Mouse (Mus musculus) heart, adult 8-10 months (tissue): ENCODE results near the gene Pla1a. TPM values are rescaled to one million over a fixed set of nuclear protein-coding genes. Genes with fewer than 3 reads are reported as not detected.
"Not testable (repeated sequence)": the region's sequence is repeated elsewhere in the genome, so short reads cannot be mapped to it uniquely, and the experiment has no call there.

Source experiments
- DNase-seq: peaks from one replicate; pipeline ENCODE4 v3.0.0; 2022; ENCODE audit warnings: low spot score
- total RNA-seq, 4 experiments: library from RNA; stranded (reverse); gene quantifications; 2 replicates each; pipeline ENCODE4 v1.2.4; 2022

Pla1a gene
- total RNA-seq, 4 experiments from 2014 or later = 5.9 to 12.0 (median 10.6) TPM

DNA sequence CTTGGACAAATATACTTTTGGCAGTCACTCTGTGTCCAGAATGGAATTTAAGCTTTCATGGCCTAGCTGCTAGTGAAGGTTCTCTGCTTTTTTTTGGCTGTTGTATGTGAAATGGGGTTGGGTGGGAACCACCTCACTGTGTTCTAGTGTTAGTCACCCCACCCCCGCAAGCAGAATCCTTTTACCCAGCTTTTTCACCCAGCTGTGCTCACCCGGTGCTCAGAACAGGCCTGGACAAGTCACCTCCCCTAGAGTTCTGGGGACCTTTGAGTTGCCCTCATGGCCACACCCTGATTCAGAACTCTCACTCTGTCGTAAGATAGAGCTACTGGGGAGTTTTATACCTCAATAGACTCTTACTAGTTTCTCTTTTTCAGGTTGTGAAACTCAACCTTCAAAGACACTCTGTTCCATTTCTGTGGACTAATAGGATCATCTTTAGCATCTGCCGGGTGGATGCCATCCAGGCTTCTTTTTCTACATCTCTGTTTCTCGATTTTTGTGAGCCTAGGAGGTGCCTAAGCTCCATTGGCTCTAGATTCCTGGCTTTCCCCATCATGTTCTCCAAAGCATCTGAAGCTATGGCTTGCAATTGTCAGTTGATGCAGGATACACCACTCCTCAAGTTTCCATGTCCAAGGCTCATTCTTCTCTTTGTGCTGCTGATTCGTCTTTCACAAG is 25.8 kb upstream of the Pla1a start:
- peak; percentile 12 for DNase-seq

DNA sequence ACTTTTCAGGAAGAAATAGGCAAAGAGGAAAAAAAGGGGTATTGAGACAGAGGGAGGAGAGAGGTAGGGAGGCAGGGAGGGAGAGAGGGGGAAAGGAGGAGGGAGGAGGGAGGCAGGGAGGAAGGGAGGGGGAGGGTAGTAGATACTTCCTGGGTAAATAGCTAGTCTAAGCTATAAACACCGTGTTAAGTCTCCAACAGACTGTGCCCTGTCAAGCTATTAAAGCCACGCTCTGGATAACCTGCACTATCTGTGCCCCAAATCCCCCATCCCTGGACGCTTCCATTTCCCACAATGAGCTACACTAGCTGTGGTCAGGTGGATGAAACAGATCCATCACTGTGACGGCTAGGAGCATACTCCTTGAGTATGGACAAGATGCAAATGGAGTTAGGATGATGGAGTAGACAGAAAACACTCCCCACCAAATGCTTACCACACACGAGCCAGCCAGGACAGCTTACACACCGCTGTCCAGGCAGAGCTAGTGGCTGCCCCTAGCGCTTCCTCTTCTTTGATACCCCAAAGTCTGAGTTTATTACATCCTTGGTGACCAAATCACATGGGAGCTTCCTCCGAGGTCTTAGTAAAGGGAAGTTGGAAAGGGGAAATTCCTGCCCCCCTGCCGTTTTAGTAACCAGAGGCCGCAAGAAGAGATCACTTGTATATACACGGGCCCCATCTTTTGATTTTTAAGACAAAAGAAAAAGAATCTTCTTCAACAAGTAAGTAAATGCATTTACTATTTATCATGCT is 24.0 kb upstream of the Pla1a start:
- no peak for DNase-seq

- no peak for DNase-seq
Observed at GRCm38 (mm10) chr16:38455511-38456418, 22.8 kb upstream of the Pla1a start, which contains the start of gene Cd80. Gene Cd80 (plus strand): TSS chr16:38455561.

DNA sequence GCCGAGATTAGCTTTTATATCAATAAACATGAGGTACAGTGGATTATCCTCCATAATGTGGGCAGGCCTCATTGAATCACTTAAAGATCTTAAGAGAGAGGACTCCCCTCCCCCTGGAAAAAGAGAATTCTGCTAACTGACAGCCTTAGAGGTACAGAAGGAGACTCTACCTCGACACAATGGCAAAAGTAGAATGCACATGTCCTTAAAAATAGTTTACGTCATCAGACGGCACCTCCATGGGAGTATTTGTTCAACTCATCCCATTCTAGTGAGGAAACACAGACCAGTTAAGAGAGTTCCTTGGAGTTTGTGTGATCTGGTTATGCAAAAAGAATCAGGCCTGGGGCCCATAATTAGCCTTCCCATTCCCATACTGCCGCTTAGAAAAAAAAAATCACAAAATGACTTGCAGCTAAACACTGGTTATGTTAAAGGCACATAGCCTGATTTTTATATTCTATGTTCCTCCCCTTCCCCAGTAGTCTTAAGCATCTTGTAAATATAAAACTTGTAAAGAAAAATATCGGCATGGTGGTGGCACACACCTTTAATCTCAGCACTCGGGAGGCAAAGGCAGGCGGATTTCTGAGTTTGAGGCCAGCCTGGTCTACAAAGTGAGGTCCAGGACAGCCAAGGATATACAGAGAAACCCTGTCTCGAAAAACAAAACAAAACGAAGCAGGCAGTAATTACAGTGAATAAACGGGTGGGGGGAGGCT is 21.7 kb upstream of the Pla1a start:
- DNase-seq = no peak

DNA sequence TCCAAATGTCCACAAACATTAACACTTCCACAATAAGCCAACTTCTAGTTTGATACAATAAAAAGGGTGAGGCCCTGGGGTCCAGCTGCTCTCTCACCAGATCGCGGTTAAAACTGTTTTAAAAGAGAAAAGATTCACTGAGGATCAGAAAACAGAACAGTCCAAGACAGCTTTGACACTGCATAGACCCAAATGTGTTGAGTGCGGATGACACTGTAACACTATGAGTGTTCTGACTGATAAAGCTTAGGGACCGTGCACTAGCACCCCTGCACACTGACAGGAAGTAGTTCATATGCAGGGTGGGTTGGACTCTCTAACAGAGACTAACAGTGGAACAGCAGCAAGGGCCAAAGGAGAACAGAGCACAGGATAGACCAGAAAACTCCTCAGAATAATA is 21.0 kb upstream of the Pla1a start:
- DNase-seq = no peak

DNA sequence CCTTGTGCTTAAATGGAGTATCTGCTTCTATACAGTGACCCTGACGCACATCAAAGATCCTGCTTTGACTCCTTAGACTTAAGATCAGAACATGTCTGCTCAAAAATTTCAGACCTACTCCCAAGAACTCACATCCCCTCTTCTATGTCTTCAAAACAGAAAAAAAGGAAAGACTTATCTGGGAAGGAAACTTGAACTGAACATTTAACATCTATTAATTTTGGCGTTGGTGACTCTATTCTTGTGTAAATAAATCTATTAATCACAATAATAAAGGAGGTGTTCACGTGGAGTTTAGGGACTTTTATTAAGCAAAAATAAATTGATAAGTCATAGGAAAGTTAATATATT is 20.2 kb upstream of the Pla1a start:
- no peak for DNase-seq

DNA sequence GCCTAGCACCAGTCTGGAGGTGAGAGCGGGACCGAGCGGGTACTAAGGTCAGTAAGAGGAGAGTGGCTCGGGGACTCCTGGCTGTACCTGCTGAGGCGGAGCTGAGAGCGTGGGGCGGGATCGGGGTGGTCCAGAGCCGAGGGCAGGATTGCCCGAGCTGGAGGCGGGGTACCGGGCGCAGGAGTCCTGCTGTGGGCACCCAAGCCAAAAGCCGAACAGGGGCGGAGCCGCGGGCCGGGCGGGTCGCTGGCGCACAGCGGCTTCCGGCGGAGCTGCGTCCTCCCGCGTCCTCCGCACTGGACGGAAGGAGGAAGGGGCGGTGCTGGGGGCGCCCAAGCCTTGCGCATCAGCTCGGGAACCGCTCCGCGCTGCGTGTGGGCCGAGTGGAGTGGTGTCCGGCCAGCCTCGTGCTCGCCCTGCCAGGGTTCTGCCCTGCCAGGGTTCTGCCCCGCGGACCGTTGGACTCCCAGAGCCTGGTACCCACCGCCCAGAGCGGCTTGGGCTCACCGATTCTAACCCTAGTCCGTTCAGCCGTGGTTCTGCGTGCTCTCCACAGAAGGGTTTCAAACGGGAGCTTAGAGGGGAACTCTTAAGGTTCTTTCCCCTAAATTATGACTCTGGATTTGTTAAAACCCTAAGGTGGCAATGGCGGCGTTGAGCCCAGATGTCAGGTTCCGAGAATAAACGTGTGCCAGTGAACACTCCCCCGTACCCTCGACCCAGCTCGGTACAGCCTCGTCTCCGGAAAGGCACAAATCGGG is 19.7 kb upstream of the Pla1a start, which contains the start of gene Adprh:
Adprh (minus strand) TSS at position 262 of the 761 bp plus-strand sequence.
- DNase-seq = peak; percentile 92

DNA sequence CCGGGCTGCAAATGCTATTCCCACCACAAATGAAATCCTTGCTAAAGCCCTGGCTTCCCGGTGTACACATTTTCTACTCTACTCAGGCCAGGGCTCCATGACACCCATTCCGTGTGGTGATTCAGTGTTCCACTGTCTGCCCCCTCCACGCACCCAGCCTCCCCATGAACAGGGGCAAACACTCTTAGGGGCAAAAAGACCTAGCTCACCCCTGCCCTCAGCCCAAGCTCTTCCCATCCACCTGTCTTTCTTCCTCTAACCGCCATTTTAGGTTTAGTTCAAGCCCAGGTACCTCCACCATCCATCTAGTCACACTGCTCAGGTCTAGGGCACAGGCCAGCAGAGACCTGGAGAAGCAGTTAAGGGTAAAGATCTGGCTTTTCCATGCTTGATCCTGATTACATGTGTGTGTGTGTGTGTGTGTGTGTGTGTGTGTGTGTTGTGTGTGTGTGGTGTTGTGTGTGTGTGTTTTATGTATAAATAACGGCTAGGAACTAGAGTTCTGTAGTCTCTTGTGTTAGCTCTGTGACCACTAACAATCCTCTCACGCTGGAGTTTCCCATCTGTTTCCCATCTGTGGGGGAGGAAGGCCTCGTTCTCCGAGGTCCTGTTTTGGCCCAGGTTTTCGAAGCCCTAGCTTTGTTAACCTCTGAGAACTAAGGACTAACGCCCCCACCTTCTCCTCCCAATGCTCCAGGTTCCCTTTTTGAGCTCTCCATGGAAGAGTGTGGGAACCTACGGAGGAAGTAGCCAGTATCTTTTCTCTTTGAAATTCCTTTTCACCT is 18.7 kb upstream of the Pla1a start:
- no peak for DNase-seq

GRCm38 (mm10) chr16:38450707-38451106 is 17.8 kb upstream of the Pla1a start:
- DNase-seq = no peak

GRCm38 (mm10) chr16:38448458-38448857 is 15.5 kb upstream of the Pla1a start:
- no peak for DNase-seq

GRCm38 (mm10) chr16:38447366-38447765 is 14.4 kb upstream of the Pla1a start:
- DNase-seq = no peak

- not testable (repeated sequence) for DNase-seq
Observed at GRCm38 (mm10) chr16:38446141-38446540, 13.2 kb upstream of the Pla1a start.

GRCm38 (mm10) chr16:38445576-38445975 is 12.6 kb upstream of the Pla1a start:
- no peak for DNase-seq

GRCm38 (mm10) chr16:38445046-38445445 is 12.1 kb upstream of the Pla1a start:
- no peak for DNase-seq

DNA sequence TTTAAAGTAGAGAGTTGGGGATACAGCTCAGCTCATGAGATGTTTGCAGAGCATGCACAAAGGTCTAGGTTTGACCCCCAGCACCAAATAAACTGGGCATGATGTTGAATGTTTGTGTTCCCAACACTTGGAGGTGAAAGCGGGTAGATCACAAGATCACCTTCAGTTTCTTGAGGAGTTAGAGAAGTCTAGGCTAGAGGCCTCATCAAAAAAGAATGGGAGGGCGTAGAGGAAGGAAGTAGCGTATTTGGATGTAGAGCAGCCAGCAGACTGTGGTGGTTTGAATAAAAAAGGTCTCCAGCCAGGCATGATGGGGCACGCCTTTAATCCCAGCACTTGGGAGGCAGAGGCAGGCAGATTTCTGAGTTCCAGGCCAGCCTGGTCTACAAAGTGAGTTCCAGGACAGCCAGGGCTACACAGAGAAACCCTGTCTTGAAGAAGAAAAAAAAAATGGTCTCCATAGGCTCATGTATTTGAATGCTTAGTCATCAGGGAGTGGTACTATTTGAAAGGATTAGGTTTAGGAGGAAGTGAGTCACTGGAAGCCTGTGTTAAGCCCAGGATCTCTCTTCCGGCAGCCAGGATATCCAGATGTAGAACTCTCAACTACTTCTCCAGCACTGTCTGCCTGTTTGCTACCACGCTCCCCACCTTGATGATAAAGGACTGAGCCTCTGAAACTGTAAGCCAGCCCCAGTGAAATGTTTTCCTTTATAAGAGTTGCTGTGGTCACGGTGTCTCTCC is 10.9 kb upstream of the Pla1a start:
- DNase-seq = no peak

- DNase-seq = no peak
Observed at GRCm38 (mm10) chr16:38442216-38442615, 9.3 kb upstream of the Pla1a start.

DNA sequence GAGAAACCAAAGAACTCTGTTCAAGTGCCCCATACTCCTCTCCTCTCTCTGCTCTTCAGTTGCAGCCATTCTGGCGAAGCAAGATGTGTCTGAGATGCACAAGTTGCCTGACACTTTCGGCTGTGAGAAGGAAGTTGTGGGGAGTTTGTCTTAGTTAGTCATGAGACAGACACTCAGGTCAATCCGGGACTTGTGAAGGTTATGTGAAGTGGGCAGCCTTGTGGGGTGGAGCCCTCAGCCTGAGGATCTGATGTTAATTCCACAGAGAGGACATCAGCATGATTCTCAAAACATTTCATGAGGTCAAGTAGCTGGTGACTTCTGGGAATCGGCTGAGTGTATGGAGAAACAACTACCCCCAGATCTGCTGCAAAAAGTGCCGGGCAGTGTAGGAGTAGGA is 8.7 kb upstream of the Pla1a start:
- DNase-seq = no peak

- no peak for DNase-seq
Observed at GRCm38 (mm10) chr16:38440403-38440802, 7.5 kb upstream of the Pla1a start.

- no peak for DNase-seq
Observed at GRCm38 (mm10) chr16:38439190-38439589, 6.2 kb upstream of the Pla1a start.
